Mouse (Mus musculus): ENCODE results near the gene Ms4a6d. TPM values are rescaled to one million over a fixed set of nuclear protein-coding genes. Genes with fewer than 3 reads are reported as not detected.

Gene Ms4a6d
- polyA plus RNA-seq, 1 experiment, result 0.54 TPM

DNA sequence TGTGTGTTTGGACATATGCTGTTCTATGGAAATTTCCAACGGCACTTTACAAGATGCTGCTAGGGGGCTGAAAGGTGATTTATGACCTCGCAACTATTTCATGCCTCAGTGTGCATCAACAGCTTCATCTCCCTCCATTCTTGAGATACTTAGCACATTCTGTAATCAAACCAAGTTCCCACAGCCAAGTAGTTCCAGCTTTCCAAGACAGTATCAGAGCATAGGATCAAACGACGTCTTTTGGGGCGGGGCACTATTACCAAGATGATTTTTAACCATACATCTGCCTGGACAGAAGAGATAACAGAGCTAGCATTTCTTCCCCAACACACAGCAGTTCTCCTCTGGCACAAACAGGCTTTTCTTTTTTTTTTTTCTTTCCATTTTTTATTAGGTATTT, 20.6 kb upstream of the Ms4a6d start:
- Histone ChIP-seq H3K27ac (ENCODE audit: insufficient read depth, low read length) (no peak overlapping the region), H3K27me3 (ENCODE audit: control insufficient read depth, insufficient read depth, low read length) (no peaks in the 10 kb centered on the region), H3K4me3 (replicated peaks; ENCODE audit: insufficient read depth, low read depth, low read length) (no peak overlapping the region), H3K4me1 (ENCODE audit: control insufficient read depth, insufficient read depth, low read length) (no peaks in the 10 kb centered on the region)
- WGBS, result 77% methylated on average over 5 of the region's 5 CpGs
- DNase-seq, result no peak
- TF ChIP-seq POLR2A (IDR thresholded peaks at IDR 0.05; ENCODE audit: borderline replicate concordance, insufficient read depth, low read length), result no peak
- no peak for TF ChIP-seq CTCF (IDR thresholded peaks at IDR 0.05; ENCODE audit: borderline replicate concordance, insufficient read depth, low read depth, low read length)

DNA sequence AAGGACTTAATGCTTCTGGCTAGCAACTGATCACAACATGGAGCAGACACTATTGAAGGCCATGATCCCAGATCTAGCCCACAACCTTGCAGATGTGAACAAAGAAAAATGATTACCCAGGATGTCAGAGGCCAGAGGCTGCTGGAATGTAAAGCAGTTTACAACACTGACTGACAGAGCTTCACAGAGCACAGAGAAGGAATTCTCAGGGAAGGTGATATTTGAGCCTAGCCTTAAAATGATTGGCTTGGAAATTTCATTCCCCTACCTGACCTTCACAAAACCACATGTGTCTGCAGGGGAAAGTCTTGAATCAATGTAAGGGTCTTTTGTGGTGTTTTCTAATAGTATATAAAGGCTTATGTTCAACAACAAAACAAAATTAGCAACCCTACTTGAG, 20.2 kb upstream of the Ms4a6d start:
- TF ChIP-seq POLR2A (IDR thresholded peaks at IDR 0.05; ENCODE audit: borderline replicate concordance, insufficient read depth, low read length) (no peak), CTCF (IDR thresholded peaks at IDR 0.05; ENCODE audit: borderline replicate concordance, insufficient read depth, low read depth, low read length) (no peak)

DNA sequence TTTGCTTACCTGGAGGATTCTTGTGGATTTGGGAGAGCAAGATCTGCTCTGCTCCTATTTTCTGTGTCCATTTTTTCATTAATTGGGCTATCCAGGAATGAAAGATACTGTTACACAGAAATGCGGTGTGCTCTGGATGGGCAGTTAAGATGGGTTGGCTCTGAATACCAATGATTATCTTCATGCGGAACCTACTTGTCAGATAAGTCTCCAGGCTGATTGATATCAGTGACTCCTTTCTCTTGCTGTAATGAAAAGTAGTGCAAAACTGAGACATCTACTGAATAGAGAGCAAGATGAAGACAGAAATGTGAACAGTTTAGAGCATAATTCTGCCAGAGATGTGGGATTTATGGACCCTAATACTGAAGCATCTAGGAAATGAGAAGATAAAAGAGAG, 18.9 kb upstream of the Ms4a6d start, which contains the start of gene Ms4a2:
Gene Ms4a2 (minus strand): TSS at position 169 of the 400 bp plus-strand sequence.
- no peaks in the 10 kb centered on the region for H3K4me1 ChIP-seq (ENCODE audit: control insufficient read depth, insufficient read depth, low read length)
- no peak within 1 kb of the TSS for H3K4me3 ChIP-seq (replicated peaks; ENCODE audit: insufficient read depth, low read depth, low read length)
- no peaks in the 10 kb centered on the region for H3K27me3 ChIP-seq (ENCODE audit: control insufficient read depth, insufficient read depth, low read length)
- no peak within 1 kb of the TSS for H3K27ac ChIP-seq (ENCODE audit: insufficient read depth, low read length)
- 90% methylated on average over 2 of the region's 2 CpGs for WGBS
- DNase-seq, result no peak
- TF ChIP-seq CTCF (IDR thresholded peaks at IDR 0.05; ENCODE audit: borderline replicate concordance, insufficient read depth, low read depth, low read length) (no peak), POLR2A (IDR thresholded peaks at IDR 0.05; ENCODE audit: borderline replicate concordance, insufficient read depth, low read length) (no peak)

More for the DNA sequence above, 20.2 kb upstream of the Ms4a6d start:
- Histone ChIP-seq H3K27me3 (ENCODE audit: control insufficient read depth, insufficient read depth, low read length) (no peaks in the 10 kb centered on the region), H3K4me3 (replicated peaks; ENCODE audit: insufficient read depth, low read depth, low read length) (no peak overlapping the region), H3K27ac (ENCODE audit: insufficient read depth, low read length) (no peak overlapping the region), H3K4me1 (ENCODE audit: control insufficient read depth, insufficient read depth, low read length) (no peaks in the 10 kb centered on the region)
- DNase-seq, result no peak

DNA sequence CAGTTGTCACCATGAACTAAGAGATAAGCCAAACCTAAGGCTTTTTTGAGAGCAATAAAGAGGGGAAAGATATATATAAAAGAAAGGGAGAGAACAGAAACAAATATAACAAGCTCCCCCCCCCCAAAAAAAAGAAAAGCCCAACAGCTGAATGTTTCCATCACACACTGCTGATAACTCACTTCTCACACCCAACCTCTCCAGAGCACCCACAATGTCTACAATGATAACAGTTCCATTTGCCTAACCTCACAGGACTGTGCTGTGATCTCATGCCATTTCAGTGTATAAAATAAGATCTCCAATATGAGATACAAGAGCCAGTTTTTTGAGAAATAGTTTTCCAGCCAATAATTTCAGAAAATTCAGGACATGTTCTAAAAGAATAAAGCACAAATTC, 13.3 kb upstream of the Ms4a6d start:
- H3K4me3 ChIP-seq (replicated peaks; ENCODE audit: insufficient read depth, low read depth, low read length), result no peak overlapping the region
- DNase-seq, result no peak
- no peaks in the 10 kb centered on the region for H3K27me3 ChIP-seq (ENCODE audit: control insufficient read depth, insufficient read depth, low read length)
- TF ChIP-seq CTCF (IDR thresholded peaks at IDR 0.05; ENCODE audit: borderline replicate concordance, insufficient read depth, low read depth, low read length) (no peak), POLR2A (IDR thresholded peaks at IDR 0.05; ENCODE audit: borderline replicate concordance, insufficient read depth, low read length) (no peak)
- no peaks in the 10 kb centered on the region for H3K4me1 ChIP-seq (ENCODE audit: control insufficient read depth, insufficient read depth, low read length)
- H3K27ac ChIP-seq (ENCODE audit: insufficient read depth, low read length), result no peak overlapping the region

DNA sequence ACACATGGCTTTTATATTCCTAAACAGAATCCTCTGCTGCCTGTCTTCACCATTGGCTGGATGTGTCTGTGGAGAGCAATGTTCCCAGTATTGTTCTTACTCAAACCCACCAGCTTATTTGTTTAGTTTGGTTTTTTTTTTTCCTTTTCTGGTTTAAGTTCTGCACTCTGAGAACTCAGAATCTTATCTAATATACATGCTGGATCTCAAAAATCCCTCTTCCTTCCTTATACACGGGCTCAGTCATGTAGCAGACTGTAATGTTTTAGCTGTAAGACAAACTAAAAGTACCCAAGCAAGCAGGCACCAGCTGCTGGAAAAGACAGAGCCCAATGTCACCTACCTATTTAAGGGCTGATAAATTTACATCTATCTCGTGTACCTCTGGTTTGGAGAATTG, 10.2 kb upstream of the Ms4a6d start:
- Histone ChIP-seq H3K4me1 (ENCODE audit: control insufficient read depth, insufficient read depth, low read length) (no peaks in the 10 kb centered on the region), H3K27me3 (ENCODE audit: control insufficient read depth, insufficient read depth, low read length) (no peaks in the 10 kb centered on the region), H3K4me3 (replicated peaks; ENCODE audit: insufficient read depth, low read depth, low read length) (no peak overlapping the region), H3K27ac (ENCODE audit: insufficient read depth, low read length) (no peak overlapping the region)
- 88% methylated on average over 2 of the region's 2 CpGs for WGBS
- TF ChIP-seq POLR2A (IDR thresholded peaks at IDR 0.05; ENCODE audit: borderline replicate concordance, insufficient read depth, low read length) (no peak), CTCF (IDR thresholded peaks at IDR 0.05; ENCODE audit: borderline replicate concordance, insufficient read depth, low read depth, low read length) (no peak)
- DNase-seq, result no peak

DNA sequence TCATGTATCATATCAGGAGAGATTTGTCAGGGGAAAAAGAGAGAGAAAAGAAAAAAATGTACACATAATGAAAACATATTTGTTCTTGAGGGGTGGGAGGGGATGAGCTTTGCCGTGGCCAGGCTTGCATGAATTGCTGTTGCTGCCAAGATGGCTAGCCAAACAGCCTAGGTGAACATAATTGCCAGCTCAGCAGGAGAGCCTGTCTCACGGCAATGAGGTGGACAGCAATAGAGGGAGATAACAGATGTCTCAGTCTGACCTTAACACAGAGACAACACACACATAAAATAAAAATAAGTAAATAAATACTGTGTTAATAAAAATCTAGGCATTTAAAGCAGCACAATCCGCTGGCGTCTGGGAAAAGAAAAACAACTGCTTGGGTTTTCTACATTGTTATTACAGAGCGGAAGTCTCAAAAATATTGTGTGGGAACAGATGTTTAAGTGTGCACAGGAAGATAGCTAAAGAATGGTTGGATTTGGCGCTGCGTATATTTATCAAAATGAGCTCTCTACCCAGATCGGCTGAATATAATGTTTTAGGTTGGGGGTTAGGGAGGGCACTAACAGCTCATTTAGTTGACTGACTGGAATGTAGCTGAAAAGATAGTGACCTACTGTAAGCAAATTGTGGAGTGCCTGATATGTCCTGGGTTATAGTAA, 9.3 kb upstream of the Ms4a6d start:
- DNase-seq, result peak; percentile 19 to 39
- Histone ChIP-seq H3K4me1 (ENCODE audit: control insufficient read depth, insufficient read depth, low read length) (no peaks in the 10 kb centered on the region), H3K4me3 (replicated peaks; ENCODE audit: insufficient read depth, low read depth, low read length) (no peak overlapping the region), H3K27ac (ENCODE audit: insufficient read depth, low read length) (no peak overlapping the region), H3K27me3 (ENCODE audit: control insufficient read depth, insufficient read depth, low read length) (no peaks in the 10 kb centered on the region)
- no peak for TF ChIP-seq POLR2A (IDR thresholded peaks at IDR 0.05; ENCODE audit: borderline replicate concordance, insufficient read depth, low read length)
- TF ChIP-seq CTCF (IDR thresholded peaks at IDR 0.05; ENCODE audit: borderline replicate concordance, insufficient read depth, low read depth, low read length), result no peak
- WGBS, result 45% methylated on average over 8 of the region's 8 CpGs

DNA sequence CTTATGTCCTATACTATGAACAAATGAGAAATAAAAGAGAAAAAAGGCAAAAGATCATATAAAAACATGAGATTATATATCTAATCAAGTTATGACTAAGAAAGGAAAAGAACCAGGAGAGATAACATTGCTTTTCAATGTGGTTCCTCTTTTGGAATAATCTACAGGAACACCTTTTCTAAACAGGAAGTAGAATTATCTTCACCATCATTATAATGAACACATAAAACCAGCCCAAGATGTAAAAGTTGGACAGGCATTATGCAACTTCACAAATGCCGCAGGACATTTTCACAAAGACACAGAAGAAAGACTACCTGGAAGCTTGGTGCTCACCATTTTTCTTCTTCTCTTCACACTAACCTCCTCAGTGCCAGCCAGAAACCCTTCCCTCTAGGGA, 8.4 kb upstream of the Ms4a6d start:
- Histone ChIP-seq H3K27ac (ENCODE audit: insufficient read depth, low read length) (no peak overlapping the region), H3K4me1 (ENCODE audit: control insufficient read depth, insufficient read depth, low read length) (no peaks in the 10 kb centered on the region), H3K4me3 (replicated peaks; ENCODE audit: insufficient read depth, low read depth, low read length) (no peak overlapping the region), H3K27me3 (ENCODE audit: control insufficient read depth, insufficient read depth, low read length) (no peaks in the 10 kb centered on the region)
- TF ChIP-seq POLR2A (IDR thresholded peaks at IDR 0.05; ENCODE audit: borderline replicate concordance, insufficient read depth, low read length), result no peak
- no peak for TF ChIP-seq CTCF (IDR thresholded peaks at IDR 0.05; ENCODE audit: borderline replicate concordance, insufficient read depth, low read depth, low read length)
- DNase-seq, result no peak
- WGBS, result 97% methylated on average over 1 of the region's 1 CpGs

DNA sequence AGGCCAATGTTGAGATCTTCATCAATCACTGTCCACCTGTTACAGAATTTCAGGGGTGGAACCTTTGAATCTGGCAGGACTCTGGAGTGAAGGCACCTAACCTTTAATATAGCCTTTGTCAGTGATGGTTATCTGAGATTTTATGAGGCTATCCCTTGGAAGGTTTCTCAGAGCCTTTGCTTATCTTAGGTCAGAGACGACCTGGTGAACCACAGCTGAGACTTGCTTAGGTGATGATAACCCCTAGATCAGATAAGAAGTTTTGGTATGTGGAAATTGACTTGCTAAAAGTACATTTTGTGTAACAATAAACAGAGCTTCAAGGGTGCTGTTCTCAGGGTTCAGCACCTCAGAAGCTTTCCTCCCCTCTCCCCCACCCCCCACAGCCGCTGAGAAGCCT, 7.6 kb upstream of the Ms4a6d start:
- Histone ChIP-seq H3K4me1 (ENCODE audit: control insufficient read depth, insufficient read depth, low read length) (no peaks in the 10 kb centered on the region), H3K27me3 (ENCODE audit: control insufficient read depth, insufficient read depth, low read length) (no peaks in the 10 kb centered on the region), H3K27ac (ENCODE audit: insufficient read depth, low read length) (no peak overlapping the region), H3K4me3 (replicated peaks; ENCODE audit: insufficient read depth, low read depth, low read length) (no peak overlapping the region)
- DNase-seq, result no peak
- TF ChIP-seq CTCF (IDR thresholded peaks at IDR 0.05; ENCODE audit: borderline replicate concordance, insufficient read depth, low read depth, low read length) (no peak), POLR2A (IDR thresholded peaks at IDR 0.05; ENCODE audit: borderline replicate concordance, insufficient read depth, low read length) (no peak)
- 74% methylated on average over 2 of the region's 2 CpGs for WGBS

Measured in cerebellum, adult 2 months (tissue).